Mouse (Mus musculus) limb, embryonic 11.5 days (tissue): Measurements from ENCODE around the gene Rere. TPM values are rescaled to one million over a fixed set of nuclear protein-coding genes. Genes with fewer than 3 reads are reported as not detected.

Experiments
- ATAC-seq: fragments of 200-750 bp; cut with Nextera tagmentation; 2 replicates; pipeline ENCODE4 v1.8.0; 2017; ENCODE audit warnings: low read depth; ENCODE audit not compliant: insufficient number of reproducible peaks, low FRiP score, low TSS enrichment
- DNase-seq: peaks from one replicate; pipeline ENCODE4 v3.0.0-alpha.2; 2015; ENCODE audit warnings: low spot score
- H3K27ac ChIP-seq: fragments of 300-500 bp; sonication (generic); replicated peaks from 2 replicates; pipeline ENCODE4 v1.5.1; 2014; ENCODE audit warnings: low read depth, mild to moderate bottlenecking, low read length
- H3K27me3 ChIP-seq: fragments of 300-500 bp; sonication (generic); 2 replicates; pipeline ENCODE4 v1.6.1; 2014; ENCODE audit warnings: mild to moderate bottlenecking, low read length, mixed read lengths; ENCODE audit not compliant: control insufficient read depth, insufficient read depth
- H3K36me3 ChIP-seq: fragments of 300-500 bp; sonication (generic); 2 replicates; pipeline ENCODE4 v1.6.1; 2014; ENCODE audit warnings: mild to moderate bottlenecking, low read length, moderate library complexity, mixed read lengths; ENCODE audit not compliant: control insufficient read depth, insufficient read depth
- H3K4me1 ChIP-seq: fragments of 300-500 bp; sonication (generic); 2 replicates; pipeline ENCODE4 v1.6.1; 2014; ENCODE audit warnings: low read length, mixed read lengths; ENCODE audit not compliant: control insufficient read depth, insufficient read depth
- H3K4me2 ChIP-seq: fragments of 300-500 bp; sonication (generic); 2 replicates; pipeline ENCODE4 v1.6.1; 2014; ENCODE audit warnings: low read depth, mild to moderate bottlenecking, moderate library complexity; ENCODE audit not compliant: severe bottlenecking
- H3K4me3 ChIP-seq: fragments of 300-500 bp; sonication (generic); 2 replicates; pipeline ENCODE4 v1.5.1; 2014; ENCODE audit warnings: low read depth, low read length
- H3K9ac ChIP-seq: fragments of 300-500 bp; sonication (generic); 2 replicates; pipeline ENCODE4 v1.6.1; 2014; ENCODE audit warnings: mild to moderate bottlenecking, low read length
- H3K9me3 ChIP-seq: fragments of 300-500 bp; sonication (generic); 2 replicates; pipeline ENCODE4 v1.6.1; 2016; ENCODE audit warnings: low read length; ENCODE audit not compliant: control insufficient read depth
- WGBS: fragments of 180-500 bp; shearing (Covaris S2); extraction: QIAGEN DNeasy Blood & Tissue Kit; methylation state at CpG from one replicate; pipeline ENCODE4 v1.1.7; 2014; 5-methylcytosine and 5-hydroxymethylcytosine counted together
- polyA plus RNA-seq: library from polyadenylated mRNA; unstranded; fragments of >200 nt; fragmentation: Nextera tagmentation; extraction: Ambion mirVana; gene quantifications from 2 replicates; pipeline ENCODE4 v1.2.1, GENCODE M21; 2014

Gene Rere
- polyA plus RNA-seq, 1 experiment from 2014 or later, result 37.9 TPM

- Histone ChIP-seq H3K36me3 (no peaks in the 10 kb centered on the region), H3K9me3 (no peaks in the 10 kb centered on the region), H3K9ac (no peak overlapping the region), H3K4me3 (no peak overlapping the region), H3K27ac (no peak overlapping the region), H3K4me1 (peaks cover 13% of the 10 kb centered on the region), H3K27me3 (no peaks in the 10 kb centered on the region), H3K4me2 (no peak overlapping the region)
- DNase-seq, result no peak
- ATAC-seq, result no peak
- 75% methylated on average over 10 of the region's 10 CpGs for WGBS
Measured at GRCm38 (mm10) chr4:150601489-150601888, 320.0 kb downstream of the Rere start.

GRCm38 (mm10) chr4:150603366-150604061, 322.1 kb downstream of the Rere start:
- no peak overlapping the region for H3K4me3 ChIP-seq
- no peaks in the 10 kb centered on the region for H3K27me3 ChIP-seq
- H3K4me2 ChIP-seq, result no peak overlapping the region
- H3K4me1 ChIP-seq, result peaks cover 13% of the 10 kb centered on the region
- H3K36me3 ChIP-seq, result no peaks in the 10 kb centered on the region
- no peaks in the 10 kb centered on the region for H3K9me3 ChIP-seq
- WGBS, result 100% methylated on average over 1 of the region's 1 CpGs
- no peak overlapping the region for H3K9ac ChIP-seq
- ATAC-seq, result no peak
- DNase-seq, result no peak
- no peak overlapping the region for H3K27ac ChIP-seq

GRCm38 (mm10) chr4:150605804-150606203, 324.4 kb downstream of the Rere start:
- no peaks in the 10 kb centered on the region for H3K9me3 ChIP-seq
- H3K4me3 ChIP-seq, result no peak overlapping the region
- 94% methylated on average over 3 of the region's 3 CpGs for WGBS
- DNase-seq (no peak), ATAC-seq (no peak)
- H3K4me2 ChIP-seq, result no peak overlapping the region
- no peaks in the 10 kb centered on the region for H3K27me3 ChIP-seq
- no peak overlapping the region for H3K9ac ChIP-seq
- peaks cover 5% of the 10 kb centered on the region for H3K4me1 ChIP-seq
- H3K27ac ChIP-seq, result no peak overlapping the region
- peaks cover 4% of the 10 kb centered on the region; the same call in 1 of the 2 replicates for H3K36me3 ChIP-seq

GRCm38 (mm10) chr4:150606449-150607161, 325.2 kb downstream of the Rere start:
- H3K36me3 ChIP-seq, result peaks cover 4% of the 10 kb centered on the region; the same call in 1 of the 2 replicates
- ATAC-seq, result no peak
- H3K4me3 ChIP-seq, result no peak overlapping the region

GRCm38 (mm10) chr4:150608670-150609069, 327.2 kb downstream of the Rere start:
- DNase-seq, result no peak
- 97% methylated on average over 3 of the region's 3 CpGs for WGBS
- no peak overlapping the region for H3K27ac ChIP-seq

More at GRCm38 (mm10) chr4:150606449-150607161, 325.2 kb downstream of the Rere start:
- H3K4me2 ChIP-seq, result no peak overlapping the region
- DNase-seq, result no peak
- H3K9me3 ChIP-seq, result no peaks in the 10 kb centered on the region
- no peak overlapping the region for H3K9ac ChIP-seq
- 0 out of 2 replicates have a peak overlapping the region, but pooled peaks have one; percentile 15 for H3K27ac ChIP-seq
- 65% methylated on average over 3 of the region's 3 CpGs for WGBS
- no peaks in the 10 kb centered on the region for H3K27me3 ChIP-seq
- peaks cover 5% of the 10 kb centered on the region for H3K4me1 ChIP-seq

GRCm38 (mm10) chr4:150613715-150614114, 332.3 kb downstream of the Rere start:
- H3K27ac ChIP-seq, result no peak overlapping the region
- no peaks in the 10 kb centered on the region for H3K9me3 ChIP-seq
- no peak overlapping the region for H3K9ac ChIP-seq
- WGBS, result 89% methylated on average over 7 of the region's 7 CpGs
- no peaks in the 10 kb centered on the region for H3K4me1 ChIP-seq
- no peak overlapping the region for H3K4me3 ChIP-seq
- H3K27me3 ChIP-seq, result no peaks in the 10 kb centered on the region
- ATAC-seq (no peak), DNase-seq (no peak)
- H3K36me3 ChIP-seq, result peaks cover 36% of the 10 kb centered on the region
- H3K4me2 ChIP-seq, result no peak overlapping the region

More at GRCm38 (mm10) chr4:150608670-150609069, 327.2 kb downstream of the Rere start:
- H3K9ac ChIP-seq, result no peak overlapping the region
- no peak overlapping the region for H3K4me3 ChIP-seq
- no peak for ATAC-seq
- H3K36me3 ChIP-seq, result peaks cover 8% of the 10 kb centered on the region; the same call in 1 of the 2 replicates
- no peaks in the 10 kb centered on the region for H3K27me3 ChIP-seq
- peaks cover 5% of the 10 kb centered on the region for H3K4me1 ChIP-seq
- H3K9me3 ChIP-seq, result no peaks in the 10 kb centered on the region
- no peak overlapping the region for H3K4me2 ChIP-seq

- Histone ChIP-seq H3K9me3 (no peaks in the 10 kb centered on the region), H3K36me3 (peaks cover 32% of the 10 kb centered on the region), H3K4me3 (no peak overlapping the region), H3K4me2 (no peak overlapping the region), H3K27ac (no peak overlapping the region), H3K9ac (no peak overlapping the region), H3K4me1 (no peaks in the 10 kb centered on the region), H3K27me3 (no peaks in the 10 kb centered on the region)
- WGBS, result 91% methylated on average over 12 of the region's 12 CpGs
- ATAC-seq, result no peak
- DNase-seq, result no peak
Measured at GRCm38 (mm10) chr4:150615251-150616028, 334.0 kb downstream of the Rere start.

GRCm38 (mm10) chr4:150616029-150616420, 334.6 kb downstream of the Rere start:
- ATAC-seq (no peak), DNase-seq (no peak)
- no peaks in the 10 kb centered on the region for H3K4me1 ChIP-seq
- H3K36me3 ChIP-seq, result peaks cover 32% of the 10 kb centered on the region
- no peaks in the 10 kb centered on the region for H3K9me3 ChIP-seq
- no peaks in the 10 kb centered on the region for H3K27me3 ChIP-seq
- no peak overlapping the region for H3K4me3 ChIP-seq
- no peak overlapping the region for H3K27ac ChIP-seq
- no peak overlapping the region for H3K4me2 ChIP-seq
- WGBS, result 85% methylated on average over 13 of the region's 13 CpGs
- no peak overlapping the region for H3K9ac ChIP-seq
